Mouse (Mus musculus) layer of hippocampus, adult 9-11 months (tissue): ENCODE measurements around the gene Opcml.
A peak's percentile ranks its signal among the peaks of the same experiment; 100 is the strongest.

ENCODE experiments used
- DNase-seq: peaks from one replicate; pipeline ENCODE4 v3.0.0; 2022

The Opcml gene

DNA sequence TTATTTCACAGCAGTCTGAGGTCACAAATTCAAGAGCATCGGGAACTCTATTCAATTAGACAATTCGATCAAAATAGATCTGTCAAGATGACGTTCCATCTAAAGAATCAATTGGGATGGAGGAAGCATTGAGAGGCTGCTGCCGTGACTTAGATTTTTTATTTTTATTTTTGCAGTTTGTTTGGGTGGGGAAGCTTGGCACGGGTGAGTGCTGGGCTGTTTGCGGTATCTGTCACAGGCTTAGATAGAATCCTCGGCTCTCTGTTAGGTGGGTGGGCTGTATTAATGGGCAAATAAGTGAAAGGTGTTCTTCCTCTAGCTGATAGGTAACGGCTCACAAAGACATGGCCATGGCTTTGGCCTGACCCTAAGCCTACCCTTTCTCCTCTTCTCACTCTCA is 654.4 kb downstream of the Opcml start:
- DNase-seq, result no peak

DNA sequence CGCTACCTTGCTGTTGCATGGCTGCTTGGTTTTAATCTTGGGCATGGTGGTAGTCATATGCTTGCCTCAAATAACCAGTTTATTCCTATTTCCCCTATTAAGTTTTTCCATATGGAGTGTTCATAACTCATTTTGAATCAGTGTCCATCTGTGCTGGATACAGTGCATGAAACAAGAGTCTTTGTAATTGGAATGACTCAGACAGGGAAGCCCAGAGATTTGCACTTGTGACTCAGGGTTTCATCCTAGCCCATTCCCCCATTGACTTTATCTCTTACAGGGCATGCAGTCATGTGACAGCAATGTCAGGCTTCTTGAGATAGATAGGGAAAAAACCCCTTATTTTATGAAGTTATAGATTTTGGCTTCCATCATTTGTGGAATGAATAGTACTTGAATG is 655.3 kb downstream of the Opcml start:
- DNase-seq, result no peak

DNA sequence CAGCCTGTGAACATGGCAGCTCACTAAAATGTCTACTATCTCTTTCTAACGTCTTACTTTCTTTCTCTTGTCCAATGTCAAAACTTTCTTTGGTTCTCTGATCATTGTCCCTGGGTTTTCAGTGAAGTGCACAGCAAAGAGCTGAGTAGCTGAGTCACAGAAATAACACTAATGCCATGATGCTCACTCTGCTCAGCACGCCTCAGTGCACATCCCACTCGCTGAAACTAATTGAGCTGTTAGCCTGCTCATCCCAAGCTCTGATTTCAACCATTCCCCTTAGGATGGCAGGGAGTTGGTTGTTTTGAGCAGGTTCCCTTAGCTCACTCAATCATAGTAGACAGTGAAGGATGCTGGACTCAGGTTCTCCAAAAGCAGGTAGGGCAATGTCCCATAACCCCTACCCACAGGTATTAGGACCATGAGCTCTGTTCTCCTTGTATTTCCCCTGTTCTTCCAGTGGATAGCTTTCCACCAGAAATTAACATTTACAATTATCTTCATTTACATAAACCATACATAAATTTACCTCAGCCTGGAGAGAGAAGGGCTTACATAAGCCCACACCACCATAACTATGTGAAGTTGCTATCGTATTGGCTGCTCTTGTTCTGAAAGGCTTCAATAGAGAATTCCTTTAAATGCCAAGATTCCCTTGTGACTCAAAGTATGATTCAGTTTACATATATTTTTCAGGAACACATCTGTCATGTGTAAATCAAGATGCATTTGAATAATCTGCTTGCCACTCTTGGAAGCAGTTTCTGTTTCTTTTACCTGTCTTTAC is 655.9 kb downstream of the Opcml start:
- DNase-seq, result no peak

DNA sequence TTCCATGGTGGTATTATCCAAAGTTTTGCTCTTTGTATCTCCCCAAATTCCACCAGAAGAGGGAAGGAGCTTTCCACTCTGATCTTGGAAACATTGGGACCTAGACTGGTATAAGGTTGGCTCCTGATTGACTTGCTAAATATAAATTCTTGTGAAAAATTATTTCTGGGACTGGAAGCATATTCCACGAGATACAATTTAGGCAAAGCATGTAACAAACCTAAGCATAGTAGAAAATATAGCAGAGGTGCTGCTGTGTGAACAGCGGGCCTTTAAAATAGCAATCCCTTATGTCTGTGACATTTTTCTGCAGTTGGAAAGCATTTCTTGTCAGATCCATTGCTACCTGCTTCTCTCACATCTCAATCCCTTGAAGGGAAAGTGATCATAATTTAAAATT is 661.9 kb downstream of the Opcml start:
- no peak for DNase-seq

DNA sequence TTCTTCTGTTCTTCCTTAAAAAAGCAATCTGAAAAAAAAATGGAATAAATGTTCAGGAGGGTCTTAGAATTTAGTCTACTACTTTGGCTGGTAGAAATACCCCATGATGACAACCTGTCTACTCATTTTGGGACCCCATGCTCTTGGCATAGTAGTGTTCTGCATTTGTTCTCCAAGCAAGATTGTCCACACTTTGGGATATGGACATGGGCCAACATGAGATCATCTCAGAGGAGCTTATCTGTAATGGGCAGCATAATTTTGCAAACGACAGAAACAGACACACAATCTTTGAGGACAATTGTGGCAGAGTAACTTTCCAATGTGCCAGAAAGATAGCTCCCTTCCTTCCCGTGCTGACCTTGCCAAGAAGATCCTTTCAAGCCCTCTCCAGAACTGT is 662.5 kb downstream of the Opcml start:
- DNase-seq, result no peak

DNA sequence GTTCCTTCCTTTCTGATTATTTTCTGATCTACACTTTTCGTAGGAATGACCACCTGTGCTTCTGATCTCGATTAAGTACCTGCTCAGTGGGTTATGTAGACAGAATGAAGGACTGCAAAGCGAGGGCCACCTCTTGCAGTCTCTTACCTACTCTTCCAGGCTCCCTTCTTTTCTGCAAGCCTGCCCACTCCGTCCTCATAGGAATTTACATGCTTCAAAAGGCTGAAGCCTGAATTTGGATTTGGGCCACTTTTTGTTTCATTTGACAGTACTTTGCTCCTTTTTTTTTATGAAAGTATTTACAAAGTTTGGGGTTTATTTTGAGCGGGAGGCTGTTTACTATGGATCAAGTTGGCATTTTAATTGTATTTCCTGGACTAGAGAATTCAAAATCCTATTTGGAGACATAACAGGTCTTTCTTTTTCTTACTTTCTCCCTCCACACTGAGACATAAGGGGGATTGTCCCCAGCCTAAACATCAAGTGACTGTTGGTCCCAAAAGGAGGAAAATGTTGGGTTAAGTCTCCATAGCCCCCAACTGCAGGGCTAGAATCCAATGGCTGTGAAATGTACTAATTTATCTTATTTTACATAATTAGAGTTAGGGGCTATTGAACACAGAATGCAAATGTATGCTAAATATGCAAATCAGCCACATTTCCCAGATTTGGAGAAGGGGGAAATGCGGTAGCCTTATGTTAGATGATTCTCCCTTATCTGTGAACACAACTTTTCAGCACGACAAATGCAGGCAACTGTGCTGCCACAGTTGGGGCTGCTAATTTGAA is 667.6 kb downstream of the Opcml start:
- no peak for DNase-seq

DNA sequence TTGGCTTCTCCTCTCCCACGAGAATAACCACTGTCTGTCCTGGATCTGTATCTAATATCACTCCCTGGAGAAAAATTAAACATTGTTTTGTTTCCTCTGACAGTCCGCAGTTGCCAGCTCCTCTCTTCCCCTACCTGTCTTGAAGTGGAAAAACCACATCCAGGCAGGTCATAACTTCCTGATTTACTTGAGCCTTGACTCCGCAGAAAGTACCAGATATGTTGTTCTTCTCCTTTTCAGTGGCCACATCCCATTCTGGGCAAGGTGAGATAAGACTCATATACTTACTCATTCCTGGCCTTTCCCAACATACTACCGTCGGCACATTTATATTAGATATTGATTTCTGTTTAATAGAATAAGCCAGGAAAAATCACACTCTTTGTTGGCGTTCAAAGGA is 673.0 kb downstream of the Opcml start:
- no peak for DNase-seq

DNA sequence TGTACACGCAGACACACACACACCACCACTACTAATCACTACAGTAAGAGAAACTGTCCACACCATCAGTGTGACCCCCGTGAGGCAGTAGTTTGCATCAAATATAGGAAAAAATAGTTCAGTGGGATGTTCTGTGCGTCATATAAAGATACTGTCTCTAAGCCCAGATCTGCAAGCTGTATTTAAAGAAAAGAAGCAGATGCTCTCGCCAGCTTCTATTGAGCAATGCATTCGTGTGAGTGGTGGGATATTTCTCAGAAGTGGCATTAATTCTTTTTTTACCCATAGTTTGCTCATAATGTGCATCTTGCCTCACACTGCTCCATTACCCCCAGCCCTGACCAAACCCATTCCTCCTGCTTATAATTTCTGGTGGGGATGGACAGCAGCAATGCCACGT is 678.8 kb downstream of the Opcml start:
- DNase-seq, result no peak

DNA sequence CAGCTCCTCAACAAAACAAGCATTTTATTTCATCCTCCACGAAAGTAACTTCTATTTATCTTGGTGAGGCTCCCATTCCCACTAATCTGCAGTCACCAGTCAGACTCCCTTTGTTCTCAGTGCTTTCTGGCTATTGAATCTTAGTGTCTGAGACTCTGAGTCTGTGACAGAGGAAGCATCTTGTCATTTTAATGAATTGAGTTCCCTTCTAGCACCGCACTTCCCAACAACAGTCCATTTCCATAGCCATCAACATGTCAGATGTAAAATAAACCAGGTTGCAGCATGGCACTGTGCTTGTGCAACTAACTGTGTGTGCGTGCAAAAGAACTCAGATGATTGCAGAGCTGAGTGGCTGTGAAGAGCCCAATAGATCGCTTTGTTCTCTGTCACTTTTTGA is 680.9 kb downstream of the Opcml start:
- no peak for DNase-seq

DNA sequence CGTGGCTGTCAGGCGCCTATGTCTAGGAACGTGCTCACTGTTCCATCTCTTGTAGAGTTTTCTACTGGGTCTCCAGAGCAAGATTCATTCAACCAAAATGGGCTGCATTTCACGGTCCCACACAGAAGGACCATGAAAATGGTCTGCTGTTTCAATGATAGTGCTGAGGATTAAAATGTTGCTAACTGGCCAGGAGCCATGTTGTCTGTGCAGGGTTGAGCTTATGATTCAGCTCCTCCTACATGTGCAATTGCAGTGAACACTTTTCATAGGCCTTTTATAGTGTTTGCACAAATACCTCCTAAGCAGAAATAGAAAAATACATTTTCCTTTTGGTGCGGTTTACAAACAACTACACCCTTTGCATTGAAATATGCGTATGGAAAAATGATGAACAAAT is 684.0 kb downstream of the Opcml start:
- no peak for DNase-seq

DNA sequence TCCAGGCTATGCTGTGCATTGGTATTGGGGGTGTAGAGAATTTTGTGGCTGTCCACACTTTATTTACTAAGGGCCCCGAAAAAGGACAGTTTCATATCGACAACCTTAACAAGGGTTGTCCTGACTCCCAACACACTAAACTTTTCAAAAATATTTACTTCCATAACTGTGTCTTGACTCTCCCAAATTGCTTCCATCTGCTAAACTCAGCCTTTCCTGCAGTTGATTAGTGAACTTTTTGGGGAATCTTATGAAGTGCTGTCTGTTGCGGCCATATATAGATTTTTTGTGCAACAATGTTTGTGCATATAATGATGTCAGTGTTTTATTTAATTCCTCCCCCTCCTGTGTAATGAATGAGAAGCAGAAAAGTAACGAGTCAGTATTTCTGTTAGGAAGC is 690.7 kb downstream of the Opcml start:
- no peak for DNase-seq

DNA sequence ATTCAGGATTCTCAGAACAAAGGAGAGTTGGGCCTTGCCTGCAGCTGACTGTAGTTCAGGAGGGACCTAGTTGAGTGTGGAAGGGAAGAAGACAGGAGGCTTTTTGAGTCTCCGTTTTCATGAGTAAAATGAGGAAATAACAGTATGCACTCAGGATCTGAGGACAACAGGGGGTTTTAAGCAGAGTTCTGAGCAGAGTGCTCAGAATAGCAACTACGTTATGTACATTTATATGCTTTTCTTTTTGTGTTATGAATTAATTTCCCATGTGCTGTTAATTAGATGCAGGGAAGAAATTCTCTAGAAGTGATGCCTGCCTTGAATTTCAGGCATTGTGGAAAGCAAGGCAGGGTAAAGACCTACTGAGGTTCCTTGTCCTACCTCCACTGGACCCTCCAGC is 697.9 kb downstream of the Opcml start:
- DNase-seq, result no peak

DNA sequence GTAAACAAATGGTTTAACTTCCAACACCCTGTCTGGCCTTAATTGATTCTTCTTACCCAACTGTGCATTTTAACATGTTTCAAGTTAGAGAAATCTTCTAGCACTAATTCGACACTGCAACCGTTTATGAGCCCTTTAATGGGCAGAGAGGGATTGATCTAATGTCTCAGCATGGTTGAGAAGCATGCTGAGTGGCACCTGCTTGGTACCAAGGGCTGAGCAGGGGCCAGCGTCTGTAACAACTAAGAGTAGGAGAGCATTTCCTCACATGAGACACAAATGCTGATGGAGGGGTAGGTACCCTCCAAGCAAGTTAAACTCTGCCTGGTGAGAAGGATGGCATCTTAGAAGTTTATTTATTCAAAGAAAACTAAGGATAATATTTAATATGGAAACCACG is 699.3 kb downstream of the Opcml start:
- DNase-seq, result no peak

DNA sequence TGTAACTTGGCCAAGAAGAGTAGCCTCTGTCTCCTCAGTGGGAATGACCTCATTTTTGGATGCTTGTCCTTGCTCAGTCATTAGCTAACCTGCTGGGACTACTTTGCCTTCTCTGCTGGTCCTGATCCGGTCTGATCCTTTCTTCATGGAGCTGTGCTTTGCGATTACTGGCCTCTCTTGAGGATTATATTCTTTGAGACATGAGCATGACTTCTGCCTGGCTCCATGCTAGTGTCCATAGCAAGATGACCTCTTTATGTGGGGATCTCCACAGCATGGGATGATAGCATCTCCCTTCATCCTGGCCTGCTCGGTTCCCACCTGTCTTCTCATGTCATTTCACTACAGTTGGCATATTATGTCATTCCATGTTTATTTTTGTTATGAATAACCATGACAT is 699.8 kb downstream of the Opcml start:
- no peak for DNase-seq

DNA sequence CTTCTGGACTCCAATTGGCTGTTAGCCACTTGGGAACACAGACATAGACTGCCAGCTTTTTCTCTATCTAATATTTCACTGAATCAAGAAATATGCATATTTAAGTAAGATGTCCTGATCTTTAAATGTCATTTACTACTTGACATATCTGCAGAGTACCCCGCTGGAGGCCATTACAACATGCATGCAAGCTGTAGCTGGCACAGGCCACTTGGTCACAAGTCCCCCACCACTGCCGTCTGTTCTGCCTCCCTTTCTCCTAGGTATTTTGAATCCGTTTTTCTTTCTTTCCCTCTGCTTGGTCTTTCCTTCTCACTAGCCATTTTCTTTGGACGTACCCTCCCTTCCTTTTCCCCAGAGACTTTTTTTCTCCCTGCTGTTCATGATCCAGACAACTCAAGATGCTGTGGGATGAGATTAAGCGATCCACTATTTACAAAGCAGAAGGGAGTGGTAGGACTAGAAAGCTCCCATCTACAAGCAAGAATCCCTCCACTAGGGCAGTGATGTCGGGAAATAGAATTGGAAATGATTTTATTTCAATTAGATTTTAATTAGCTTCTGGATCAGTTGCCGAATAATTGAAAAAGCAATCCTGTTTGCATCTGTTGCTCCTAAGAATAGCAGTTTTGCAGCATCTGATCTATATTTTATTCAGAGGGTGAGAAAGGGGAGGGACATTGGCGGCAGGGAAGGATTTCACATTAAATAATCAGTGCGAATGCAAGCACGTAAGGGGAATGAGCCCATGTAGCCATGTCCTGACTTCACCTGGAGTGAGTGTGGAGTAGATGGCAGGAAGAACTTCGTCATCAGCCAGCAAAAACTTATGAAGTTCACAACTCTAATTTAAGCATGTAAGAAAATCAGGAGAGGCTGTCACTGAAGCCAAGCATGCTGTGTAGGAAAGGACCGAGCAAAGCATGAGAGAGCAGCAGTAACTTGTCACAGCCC is 709.5 kb downstream of the Opcml start:
- peak; percentile 34 for DNase-seq

DNA sequence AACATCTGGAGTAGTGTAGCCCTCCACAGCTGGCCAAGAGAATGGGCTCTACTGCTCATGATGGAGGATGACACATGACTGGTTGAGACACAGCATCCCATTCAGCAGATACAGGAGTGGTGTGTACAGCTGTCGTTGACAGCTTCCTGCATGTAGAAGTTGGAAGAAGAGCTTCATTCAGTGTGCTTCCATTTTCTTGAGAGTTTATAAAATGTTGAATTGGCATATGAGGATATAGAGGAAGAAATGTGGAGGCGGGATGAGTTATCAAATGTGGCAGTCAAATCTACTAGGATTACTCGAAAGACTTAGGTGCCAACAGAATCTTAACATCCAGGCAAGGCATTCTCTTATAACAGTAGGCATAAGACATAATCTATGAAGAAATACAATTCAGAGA is 723.3 kb downstream of the Opcml start:
- DNase-seq, result no peak

DNA sequence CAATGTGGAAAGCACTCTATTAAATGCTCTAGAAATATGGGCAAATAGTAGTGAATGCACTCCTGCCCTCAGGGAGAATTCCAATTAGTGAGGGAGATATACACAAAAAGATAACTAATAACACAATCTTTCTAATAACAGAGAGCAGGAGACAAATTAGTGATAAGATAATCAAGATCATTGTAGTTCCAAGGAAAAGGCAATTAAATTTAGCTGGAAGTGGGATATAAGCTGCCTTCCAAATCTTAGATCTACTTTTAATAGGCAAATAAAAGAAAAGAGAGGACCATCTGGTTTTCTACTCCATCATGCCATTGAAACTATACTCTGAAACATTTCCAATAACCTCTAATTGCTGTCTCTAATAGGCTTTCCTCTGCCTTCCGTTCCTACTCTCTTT is 742.6 kb downstream of the Opcml start:
- DNase-seq, result no peak

DNA sequence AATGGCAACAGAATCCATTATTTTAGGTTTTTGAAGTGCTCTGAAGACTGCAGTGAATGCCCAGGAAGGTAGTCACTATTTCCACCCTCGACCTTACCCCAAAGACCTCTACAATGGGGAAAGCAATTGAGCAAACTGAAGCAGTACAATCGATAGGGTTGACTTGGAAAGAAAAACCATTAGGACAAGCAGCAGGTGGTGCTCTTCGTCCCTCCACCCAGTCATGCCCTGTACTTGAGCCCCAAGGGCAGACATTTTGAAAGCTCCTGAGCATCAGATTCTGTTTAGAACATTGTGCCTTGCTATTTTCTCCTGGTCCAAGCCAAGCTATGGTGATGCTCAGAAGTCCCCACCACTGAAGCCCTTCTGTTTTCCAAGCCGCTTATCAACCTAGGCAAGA is 744.4 kb downstream of the Opcml start:
- no peak for DNase-seq

DNA sequence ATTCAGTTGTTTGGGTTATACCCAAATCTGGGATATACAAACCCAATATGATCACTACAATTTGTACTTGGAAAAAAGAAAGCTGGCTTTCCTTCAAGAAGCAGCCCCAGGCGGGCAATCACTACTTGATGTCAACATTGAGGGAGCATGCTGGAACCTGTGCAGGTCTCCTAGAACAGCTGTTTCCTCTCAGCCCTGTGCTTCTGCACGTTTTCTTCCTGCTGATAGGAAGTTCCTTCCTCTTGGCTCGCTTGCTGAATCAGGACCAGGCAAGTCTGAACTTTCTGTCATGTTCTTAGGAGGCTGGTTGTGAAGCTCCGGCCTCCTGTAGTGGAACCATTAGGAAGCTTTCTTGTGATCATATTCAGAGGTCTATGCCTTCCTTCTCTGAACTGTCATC is 746.1 kb downstream of the Opcml start:
- no peak for DNase-seq

DNA sequence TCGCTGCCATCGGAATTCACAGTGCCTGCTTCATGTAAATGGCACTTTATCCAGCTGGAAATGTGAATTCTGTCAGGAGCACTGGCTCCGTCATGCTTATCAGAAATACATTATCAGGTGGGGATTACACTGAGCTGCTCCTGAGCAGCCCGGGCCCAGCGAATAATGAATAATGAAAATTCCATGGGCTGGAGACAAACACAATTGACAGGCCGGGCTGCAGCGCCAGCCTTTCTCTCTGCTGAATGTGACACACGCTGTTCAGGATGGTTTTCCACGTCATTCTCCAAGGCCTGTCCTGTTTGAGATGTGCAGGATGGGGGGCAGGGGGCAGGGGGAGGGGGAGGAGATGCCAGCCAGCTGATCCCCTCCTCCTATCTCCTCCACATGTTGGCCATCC is 757.6 kb downstream of the Opcml start:
- DNase-seq, result no peak

DNA sequence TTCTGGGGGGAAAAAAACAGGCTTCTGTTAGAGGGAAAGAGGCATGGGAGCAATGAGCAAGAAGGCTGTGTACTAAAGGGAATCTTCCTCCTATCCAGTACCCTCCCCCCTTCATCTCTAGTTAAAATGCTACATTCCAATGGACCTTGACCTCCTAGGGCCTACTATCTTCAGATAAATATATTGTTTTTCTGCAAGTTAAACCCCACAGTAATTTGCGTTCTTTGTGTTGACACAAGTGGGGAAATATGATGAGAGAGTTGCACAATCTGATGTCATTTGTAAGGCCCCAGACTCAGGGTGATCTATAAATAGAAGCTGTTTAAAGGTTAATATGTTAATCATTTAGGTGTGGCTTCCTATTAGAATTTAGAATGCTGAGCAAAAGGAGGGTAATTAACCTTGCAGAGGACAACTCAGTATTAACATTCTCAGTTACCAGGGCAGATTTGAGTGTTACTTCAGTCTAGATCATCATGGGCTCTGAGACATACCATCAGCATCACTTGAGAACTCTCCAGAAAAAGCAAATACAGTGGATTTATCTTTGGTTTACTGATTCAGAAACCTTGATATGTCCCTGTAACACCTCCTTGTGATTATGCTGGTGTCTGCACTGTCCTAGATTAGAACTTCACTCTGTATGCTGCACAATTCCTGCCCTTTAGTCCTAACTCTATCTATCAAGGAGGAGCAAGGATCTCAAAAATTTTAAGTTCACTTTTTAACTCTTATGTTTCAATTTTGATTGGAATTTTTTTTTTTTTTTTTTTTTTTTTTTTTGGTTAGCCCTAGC is 762.0 kb downstream of the Opcml start:
- DNase-seq, result no peak

DNA sequence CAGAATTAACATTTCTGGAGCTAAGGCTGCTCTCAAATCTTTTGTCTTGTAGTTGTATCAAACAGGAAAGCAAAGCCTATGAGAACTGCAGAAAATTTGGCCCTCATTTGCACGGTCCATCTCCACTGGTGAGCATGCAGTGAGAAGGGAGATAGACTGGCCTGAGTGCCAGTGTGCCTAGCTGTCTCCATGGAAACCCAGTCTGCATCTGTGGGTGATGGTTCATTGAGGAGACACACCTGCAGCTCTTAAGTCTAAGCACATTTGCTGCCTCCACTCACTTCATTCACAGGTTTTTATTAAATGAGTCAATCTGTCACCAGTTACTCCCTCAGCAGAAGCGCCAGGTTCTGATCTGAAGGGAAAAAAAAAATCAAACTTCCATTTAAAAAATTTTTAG is 768.1 kb downstream of the Opcml start:
- DNase-seq, result no peak

DNA sequence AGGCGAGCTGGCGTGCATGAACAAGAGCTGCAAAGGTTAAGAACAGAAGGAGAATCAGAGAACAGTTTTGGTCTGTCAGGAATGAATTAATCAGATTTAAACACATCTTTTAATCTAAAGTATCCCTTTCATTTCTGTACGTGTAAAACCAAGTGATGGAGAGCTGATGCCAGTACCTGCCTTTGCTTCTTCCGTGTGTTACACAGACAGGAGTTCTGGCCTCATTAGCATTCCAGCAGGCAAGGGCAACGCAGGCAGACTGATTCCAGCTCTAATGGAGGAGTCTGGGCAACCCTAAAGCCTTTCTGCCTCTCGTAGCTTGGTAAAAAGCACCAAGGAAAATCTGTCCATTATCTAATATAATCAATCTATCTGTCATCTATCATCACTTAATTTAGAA is 771.2 kb downstream of the Opcml start:
- DNase-seq, result no peak
